Mouse (Mus musculus) brain, embryonic 14.5 days (tissue): ENCODE measurements around the gene Ndufv1.
A peak's percentile ranks its signal among the peaks of the same experiment; 100 is the strongest.

Source experiments
- CTCF ChIP-seq: fragments of 200-500 bp; IDR thresholded peaks from 2 replicates; pipeline ENCODE4 v1.5.1; 2012; ENCODE audit warnings: inconsistent platforms, mild to moderate bottlenecking, moderate library complexity, borderline replicate concordance; ENCODE audit not compliant: insufficient read depth, insufficient read length; ENCODE audit errors: extremely low read depth
- POLR2A ChIP-seq: fragments of 200-500 bp; IDR thresholded peaks from 2 replicates; pipeline ENCODE4 v1.6.1; 2012; ENCODE audit warnings: mild to moderate bottlenecking, inconsistent platforms, borderline replicate concordance; ENCODE audit not compliant: poor library complexity, insufficient read depth, insufficient read length, severe bottlenecking; ENCODE audit errors: extremely low read depth

DNA sequence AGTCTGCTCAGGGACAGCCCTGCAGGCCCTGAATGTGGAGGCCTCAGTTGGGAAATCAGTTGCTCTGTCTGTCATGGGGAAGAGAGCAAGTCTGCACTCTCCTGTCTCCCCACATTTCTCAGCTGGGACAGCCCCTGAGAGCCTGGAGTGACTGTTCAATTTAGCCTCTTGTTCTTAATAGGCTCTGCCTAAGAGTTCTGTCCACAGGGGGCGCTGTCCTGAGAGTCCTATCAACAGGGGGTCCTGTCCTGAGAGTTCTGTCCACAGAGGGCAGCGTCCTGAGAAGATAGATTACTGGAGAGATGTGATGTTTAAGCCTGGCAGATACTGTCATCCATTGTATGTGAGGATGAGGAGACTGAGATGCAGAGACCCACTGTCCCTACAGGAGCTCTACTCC is 50.1 kb downstream of the Ndufv1 start:
- TF ChIP-seq CTCF (peak; percentile 13; the same call in 1 of the 2 replicates), POLR2A (no peak)
